Mouse (Mus musculus) embryonic facial prominence, embryonic 11.5 days (tissue): ENCODE results near the gene Cdyl. TPM values are rescaled to one million over a fixed set of nuclear protein-coding genes. Genes with fewer than 3 reads are reported as not detected.

Experiments used
- ATAC-seq: fragments of 200-750 bp; cut with Nextera tagmentation; replicated peaks from 2 replicates; pipeline ENCODE4 v1.8.0; 2017; ENCODE audit warnings: low read depth; ENCODE audit not compliant: insufficient number of reproducible peaks, low FRiP score, low TSS enrichment
- DNase-seq: peaks from one replicate; pipeline ENCODE4 v3.0.0-alpha.2; 2015; ENCODE audit warnings: low spot score
- H3K27ac ChIP-seq: fragments of 300-500 bp; sonication (generic); replicated peaks from 2 replicates; pipeline ENCODE4 v1.5.1; 2014; ENCODE audit warnings: mild to moderate bottlenecking, low read depth, low read length, control low read depth
- H3K27me3 ChIP-seq: fragments of 300-500 bp; sonication (generic); 2 replicates; pipeline ENCODE4 v1.6.1; 2014; ENCODE audit warnings: mild to moderate bottlenecking, low read length, moderate library complexity, mixed read lengths; ENCODE audit not compliant: control insufficient read depth, insufficient read depth
- H3K36me3 ChIP-seq: fragments of 300-500 bp; sonication (generic); replicated peaks from 2 replicates; pipeline ENCODE4 v1.6.1; 2014; ENCODE audit warnings: low read depth, mild to moderate bottlenecking, low read length, moderate library complexity, mixed read lengths; ENCODE audit not compliant: control insufficient read depth, insufficient read depth
- H3K4me1 ChIP-seq: fragments of 300-500 bp; sonication (generic); 2 replicates; pipeline ENCODE4 v1.6.1; 2014; ENCODE audit warnings: low read length, mixed read lengths; ENCODE audit not compliant: control insufficient read depth, insufficient read depth
- H3K4me2 ChIP-seq: fragments of 300-500 bp; sonication (generic); 2 replicates; pipeline ENCODE4 v1.6.1; 2014; ENCODE audit warnings: low read depth, mild to moderate bottlenecking, control low read depth, low read length, moderate library complexity
- H3K4me3 ChIP-seq: fragments of 300-500 bp; sonication (generic); 2 replicates; pipeline ENCODE4 v1.5.1; 2014; ENCODE audit warnings: low read depth, low read length, control low read depth
- H3K9ac ChIP-seq: fragments of 300-500 bp; sonication (generic); replicated peaks from 2 replicates; pipeline ENCODE4 v1.6.1; 2014; ENCODE audit warnings: mild to moderate bottlenecking, control low read depth, low read length
- H3K9me3 ChIP-seq: fragments of 300-500 bp; sonication (generic); replicated peaks from 2 replicates; pipeline ENCODE4 v1.6.1; 2016; ENCODE audit warnings: mild to moderate bottlenecking, low read length, inconsistent platforms, mixed read lengths; ENCODE audit not compliant: control insufficient read depth
- WGBS: fragments of 180-500 bp; shearing (Covaris S2); extraction: QIAGEN DNeasy Blood & Tissue Kit; methylation state at CpG from one replicate; pipeline ENCODE4 v1.1.7; 2014; 5-methylcytosine and 5-hydroxymethylcytosine counted together
- polyA plus RNA-seq: library from polyadenylated mRNA; unstranded; fragments of >200 nt; fragmentation: Nextera tagmentation; extraction: Ambion mirVana; gene quantifications from 2 replicates; pipeline ENCODE4 v1.2.1, GENCODE M21; 2014

The Cdyl gene
- polyA plus RNA-seq, result 13.8 and 16.0 TPM in 2 replicates

- Histone ChIP-seq H3K9me3 (no peaks in the 10 kb centered on the region), H3K27ac (no peak within 1 kb of the TSS), H3K4me3 (no peak within 1 kb of the TSS), H3K36me3 (no peaks in the 10 kb centered on the region), H3K9ac (no peak within 1 kb of the TSS), H3K4me1 (no peaks in the 10 kb centered on the region), H3K4me2 (no peak within 1 kb of the TSS), H3K27me3 (no peaks in the 10 kb centered on the region)
- ATAC-seq (no peak), DNase-seq (no peak)
- 73% methylated on average over 4 of the region's 4 CpGs for WGBS
These were observed at the start of gene Cdyl for GRCm38 (mm10) chr13:35659406-35659985. TSS of gene Cdyl (plus strand) at chr13:35659833.

GRCm38 (mm10) chr13:35610718-35611117 lies 48.9 kb upstream of the Cdyl start:
- Histone ChIP-seq H3K9me3 (no peaks in the 10 kb centered on the region), H3K4me1 (no peaks in the 10 kb centered on the region), H3K27me3 (no peaks in the 10 kb centered on the region), H3K4me2 (no peak overlapping the region), H3K9ac (no peak overlapping the region), H3K27ac (no peak overlapping the region), H3K4me3 (no peak overlapping the region), H3K36me3 (no peaks in the 10 kb centered on the region)
- no peak for ATAC-seq
- DNase-seq, result no peak

GRCm38 (mm10) chr13:35612506-35612905 lies 47.1 kb upstream of the Cdyl start:
- H3K4me2 ChIP-seq, result no peak overlapping the region
- H3K27ac ChIP-seq, result no peak overlapping the region
- ATAC-seq, result no peak

GRCm38 (mm10) chr13:35614832-35615479 lies 44.7 kb upstream of the Cdyl start:
- Histone ChIP-seq H3K27me3 (no peaks in the 10 kb centered on the region), H3K4me2 (no peak overlapping the region), H3K4me3 (no peak overlapping the region), H3K9me3 (no peaks in the 10 kb centered on the region), H3K36me3 (no peaks in the 10 kb centered on the region), H3K27ac (no peak overlapping the region), H3K4me1 (no peaks in the 10 kb centered on the region), H3K9ac (no peak overlapping the region)
- no peak for DNase-seq
- no peak for ATAC-seq
- WGBS, result 78% methylated on average over 4 of the region's 4 CpGs

More at GRCm38 (mm10) chr13:35612506-35612905, 47.1 kb upstream of the Cdyl start:
- 89% methylated on average over 1 of the region's 1 CpGs for WGBS
- H3K27me3 ChIP-seq, result no peaks in the 10 kb centered on the region
- DNase-seq, result no peak
- H3K36me3 ChIP-seq, result no peaks in the 10 kb centered on the region
- H3K4me1 ChIP-seq, result no peaks in the 10 kb centered on the region
- no peak overlapping the region for H3K9ac ChIP-seq
- no peak overlapping the region for H3K4me3 ChIP-seq
- H3K9me3 ChIP-seq, result no peaks in the 10 kb centered on the region

GRCm38 (mm10) chr13:35616524-35617099 lies 43.0 kb upstream of the Cdyl start:
- Histone ChIP-seq H3K4me2 (no peak overlapping the region), H3K4me1 (no peaks in the 10 kb centered on the region), H3K36me3 (no peaks in the 10 kb centered on the region), H3K9ac (no peak overlapping the region), H3K4me3 (no peak overlapping the region), H3K27me3 (no peaks in the 10 kb centered on the region), H3K9me3 (no peaks in the 10 kb centered on the region), H3K27ac (no peak overlapping the region)
- DNase-seq (no peak), ATAC-seq (no peak)
- 82% methylated on average over 4 of the region's 4 CpGs for WGBS

GRCm38 (mm10) chr13:35619356-35619755 lies 40.3 kb upstream of the Cdyl start:
- Histone ChIP-seq H3K4me3 (no peak overlapping the region), H3K4me1 (no peaks in the 10 kb centered on the region), H3K9me3 (no peaks in the 10 kb centered on the region), H3K27ac (no peak overlapping the region), H3K4me2 (no peak overlapping the region), H3K9ac (no peak overlapping the region), H3K36me3 (no peaks in the 10 kb centered on the region), H3K27me3 (no peaks in the 10 kb centered on the region)
- DNase-seq (no peak), ATAC-seq (no peak)
- WGBS, result 81% methylated on average over 2 of the region's 2 CpGs

- no peaks in the 10 kb centered on the region for H3K9me3 ChIP-seq
- H3K4me2 ChIP-seq, result no peak overlapping the region
- no peak overlapping the region for H3K4me3 ChIP-seq
- DNase-seq (no peak), ATAC-seq (no peak)
- H3K27ac ChIP-seq, result no peak overlapping the region
- WGBS, result 73% methylated on average over 1 of the region's 1 CpGs
- H3K36me3 ChIP-seq, result no peaks in the 10 kb centered on the region
- H3K4me1 ChIP-seq, result no peaks in the 10 kb centered on the region
- H3K27me3 ChIP-seq, result no peaks in the 10 kb centered on the region
- H3K9ac ChIP-seq, result no peak overlapping the region
These were observed 38.9 kb upstream of the Cdyl start for GRCm38 (mm10) chr13:35620756-35621155.

- Histone ChIP-seq H3K4me3 (no peak overlapping the region), H3K4me1 (no peaks in the 10 kb centered on the region), H3K4me2 (no peak overlapping the region), H3K27me3 (no peaks in the 10 kb centered on the region), H3K36me3 (no peaks in the 10 kb centered on the region), H3K27ac (no peak overlapping the region), H3K9ac (no peak overlapping the region), H3K9me3 (no peaks in the 10 kb centered on the region)
- WGBS, result 87% methylated on average over 3 of the region's 3 CpGs
- ATAC-seq (no peak), DNase-seq (no peak)
These were observed 34.8 kb upstream of the Cdyl start for GRCm38 (mm10) chr13:35624831-35625230.
